Mouse (Mus musculus) cerebellum, adult 2 months (tissue): ENCODE measurements around the gene Dnajc3. TPM values are rescaled to one million over a fixed set of nuclear protein-coding genes. Genes with fewer than 3 reads are reported as not detected.
A peak's percentile ranks its signal among the peaks of the same experiment; 100 is the strongest.

Experiments used
- DNase-seq, 2 experiments: peaks; one replicate each; pipeline ENCODE4 v3.0.0; 2021
- H3K27ac ChIP-seq: fragments of 200-500 bp; 2 replicates; pipeline ENCODE4 v1.5.1; 2012; ENCODE audit warnings: low read length, control low read depth, inconsistent platforms; ENCODE audit not compliant: insufficient read depth
- H3K27me3 ChIP-seq: fragments of 200-500 bp; 2 replicates; pipeline ENCODE4 v1.6.1; 2012; ENCODE audit warnings: inconsistent platforms, mild to moderate bottlenecking, low read length, moderate library complexity; ENCODE audit not compliant: control insufficient read depth, insufficient read depth
- H3K4me1 ChIP-seq: fragments of 200-500 bp; 2 replicates; pipeline ENCODE4 v1.6.1; 2011; ENCODE audit warnings: low read length; ENCODE audit not compliant: control insufficient read depth, insufficient read depth
- H3K4me3 ChIP-seq: fragments of 200-500 bp; replicated peaks from 2 replicates; pipeline ENCODE3; 2011; ENCODE audit warnings: mild to moderate bottlenecking, low read depth, low read length, control low read depth; ENCODE audit not compliant: insufficient read depth
- CTCF ChIP-seq: fragments of 200-500 bp; IDR thresholded peaks from 2 replicates; pipeline ENCODE4 v1.5.1; 2011; ENCODE audit warnings: low read depth, mild to moderate bottlenecking, control low read depth, low read length, moderate library complexity, borderline replicate concordance; ENCODE audit not compliant: insufficient read depth
- POLR2A ChIP-seq: fragments of 200-500 bp; IDR thresholded peaks from 2 replicates; pipeline ENCODE4 v1.6.1; 2011; ENCODE audit warnings: low read length, control low read depth, borderline replicate concordance; ENCODE audit not compliant: insufficient read depth
- WGBS: fragments of 180-500 bp; shearing (Covaris S2); methylation state at CpG from one replicate; pipeline ENCODE4 v1.1.7; 2018; 5-methylcytosine and 5-hydroxymethylcytosine counted together
- polyA plus RNA-seq: library from polyadenylated mRNA; depleted of rRNA; stranded (reverse); fragments of >200 nt; gene quantifications from 2 replicates; pipeline ENCODE4 v1.2.3, GENCODE M21; 2012

Gene Dnajc3
- polyA plus RNA-seq, 1 experiment = 25.9 TPM

DNA sequence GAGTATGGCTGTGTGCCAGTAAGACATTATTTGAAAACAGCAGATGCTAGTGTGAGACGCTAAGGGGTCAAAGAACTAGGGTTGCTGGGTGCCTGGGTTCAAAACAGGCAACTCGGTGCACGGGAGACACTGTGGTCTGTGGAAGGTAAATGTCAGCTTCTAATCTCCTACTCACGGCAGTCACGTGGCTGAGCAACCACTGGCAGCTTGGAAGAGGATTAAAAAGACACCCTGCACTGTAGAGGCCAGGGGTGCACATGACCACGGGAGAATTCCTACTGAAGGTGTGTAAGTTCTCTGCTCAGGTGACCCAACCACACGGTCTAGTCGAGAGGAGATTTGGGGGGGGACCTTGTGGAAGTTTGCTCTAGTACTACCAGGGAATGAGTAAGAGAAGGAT is 30.2 kb upstream of the Dnajc3 start:
- Histone ChIP-seq H3K27ac (no peak overlapping the region), H3K4me3 (no peak overlapping the region), H3K27me3 (no peaks in the 10 kb centered on the region), H3K4me1 (peaks cover 3% of the 10 kb centered on the region)
- WGBS = 56% methylated on average over 8 of the region's 8 CpGs
- TF ChIP-seq POLR2A = no peak
- no peak for TF ChIP-seq CTCF
- DNase-seq = no peak

- no peaks in the 10 kb centered on the region for H3K27me3 ChIP-seq
- H3K27ac ChIP-seq = no peak overlapping the region
- WGBS = 94% methylated on average over 8 of the region's 8 CpGs
- no peak for DNase-seq
- TF ChIP-seq CTCF (no peak), POLR2A (no peak)
- peaks cover 3% of the 10 kb centered on the region for H3K4me1 ChIP-seq
- no peak overlapping the region for H3K4me3 ChIP-seq
Measured at GRCm38 (mm10) chr14:118909872-118910271, 27.9 kb upstream of the Dnajc3 start.

GRCm38 (mm10) chr14:118910332-118911222 is 27.2 kb upstream of the Dnajc3 start:
- 65% methylated on average over 29 of the region's 29 CpGs for WGBS
- no peaks in the 10 kb centered on the region for H3K27me3 ChIP-seq
- H3K4me3 ChIP-seq = no peak overlapping the region
- H3K27ac ChIP-seq = no peak overlapping the region
- TF ChIP-seq POLR2A (no peak), CTCF (peak; percentile 74)
- DNase-seq = peak; percentile 47 to 61
- peaks cover 3% of the 10 kb centered on the region for H3K4me1 ChIP-seq

DNA sequence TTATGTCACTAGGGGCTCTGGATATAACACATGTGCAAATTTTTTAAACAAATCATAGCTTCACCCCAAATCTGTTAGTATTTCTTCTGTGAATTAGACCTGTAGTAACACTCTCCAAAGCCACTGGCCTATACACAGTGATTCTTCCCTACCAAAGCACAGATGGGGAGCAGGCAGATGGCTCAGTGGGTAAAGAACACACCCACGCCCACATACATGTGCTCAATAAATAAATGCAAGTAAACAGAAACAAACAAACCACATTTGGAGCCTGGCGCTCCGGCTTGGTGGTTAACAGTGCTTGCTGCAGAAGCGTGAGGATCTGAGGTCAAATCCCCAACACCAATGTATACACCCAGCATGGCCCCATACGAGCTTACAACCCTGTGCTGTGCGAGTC is 26.3 kb upstream of the Dnajc3 start:
- no peaks in the 10 kb centered on the region for H3K27me3 ChIP-seq
- TF ChIP-seq POLR2A = no peak
- TF ChIP-seq CTCF = no peak
- DNase-seq = no peak
- 82% methylated on average over 6 of the region's 6 CpGs for WGBS
- no peak overlapping the region for H3K4me3 ChIP-seq
- H3K27ac ChIP-seq = no peak overlapping the region
- H3K4me1 ChIP-seq = peaks cover 3% of the 10 kb centered on the region

DNA sequence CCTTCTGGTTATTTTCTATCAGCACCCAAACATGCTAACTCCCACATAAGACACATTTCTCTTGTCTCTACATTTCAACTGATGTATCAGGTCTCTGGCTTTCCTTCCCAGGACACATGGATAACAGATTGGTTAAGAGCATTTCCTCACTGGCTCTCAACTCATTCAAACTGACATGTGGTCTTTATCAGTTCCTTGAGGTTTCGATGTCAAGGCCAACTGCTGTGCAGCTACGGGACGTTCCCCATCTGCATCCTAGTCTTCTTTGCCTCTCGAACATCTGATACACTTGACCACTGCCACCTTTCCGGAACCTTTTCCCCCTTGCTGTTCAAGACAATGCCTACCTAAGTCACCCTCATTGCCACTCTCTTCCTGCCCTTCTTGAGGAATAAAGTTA is 24.1 kb upstream of the Dnajc3 start:
- Histone ChIP-seq H3K27me3 (no peaks in the 10 kb centered on the region), H3K4me1 (peaks cover 3% of the 10 kb centered on the region)

GRCm38 (mm10) chr14:118919025-118919424 is 18.8 kb upstream of the Dnajc3 start:
- peak in 1 of 2 experiments; percentile 32 for DNase-seq
- H3K4me1 ChIP-seq = peaks cover 5% of the 10 kb centered on the region; the same call in 1 of the 2 replicates
- TF ChIP-seq CTCF (peak; percentile 29; the same call in 1 of the 2 replicates), POLR2A (no peak)
- no peaks in the 10 kb centered on the region for H3K27me3 ChIP-seq
- 73% methylated on average over 8 of the region's 8 CpGs for WGBS
- no peak overlapping the region for H3K27ac ChIP-seq
- H3K4me3 ChIP-seq = no peak overlapping the region

More for the DNA sequence above, 24.1 kb upstream of the Dnajc3 start:
- DNase-seq = no peak
- 83% methylated on average over 5 of the region's 5 CpGs for WGBS
- Histone ChIP-seq H3K4me3 (no peak overlapping the region), H3K27ac (no peak overlapping the region)
- TF ChIP-seq CTCF (no peak), POLR2A (no peak)

DNA sequence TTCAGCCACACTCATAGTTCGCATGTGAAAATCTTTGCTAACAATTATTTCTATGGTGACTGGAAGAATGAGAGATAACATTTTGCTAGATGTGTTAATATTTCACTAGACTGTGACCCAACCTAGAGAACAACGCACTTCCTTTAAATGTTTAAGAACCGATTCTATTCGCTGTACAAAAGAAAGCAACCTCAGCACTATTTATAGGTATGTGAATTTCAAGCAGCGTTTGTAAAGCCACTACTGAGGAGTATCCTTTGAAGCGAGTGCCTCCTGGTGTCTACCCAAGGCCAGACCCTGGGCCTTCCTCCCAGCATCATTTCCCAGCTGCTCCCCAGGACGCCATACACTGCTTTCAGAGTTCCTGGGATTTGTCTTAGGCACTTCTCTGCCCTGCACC is 17.1 kb upstream of the Dnajc3 start:
- DNase-seq = no peak
- Histone ChIP-seq H3K27me3 (no peaks in the 10 kb centered on the region), H3K4me1 (peaks cover 8% of the 10 kb centered on the region), H3K27ac (no peak overlapping the region), H3K4me3 (no peak overlapping the region)
- WGBS = 81% methylated on average over 7 of the region's 7 CpGs
- TF ChIP-seq POLR2A (no peak), CTCF (no peak)

- no peak for TF ChIP-seq POLR2A
- no peak for TF ChIP-seq CTCF
- 49% methylated on average over 22 of the region's 22 CpGs for WGBS
- DNase-seq = peak; percentile 19 to 40
- H3K4me3 ChIP-seq = no peak overlapping the region
- no peak overlapping the region for H3K27ac ChIP-seq
- H3K27me3 ChIP-seq = no peaks in the 10 kb centered on the region
- H3K4me1 ChIP-seq = peaks cover 8% of the 10 kb centered on the region
Measured at GRCm38 (mm10) chr14:118922251-118922650, 15.5 kb upstream of the Dnajc3 start.
